In genomic region chr8:92881247-92881646, GRCm38 (mm10) we compare ENCODE assay signal across 16 mouse cellular contexts. TPM values are rescaled to one million over a fixed set of nuclear protein-coding genes. Genes with fewer than 3 reads are reported as not detected.
"Had no signal": no experiment of that assay in that cellular context is flagged by ENCODE, and none has a peak within 500 bp of the region (broad histone marks: within the 10 kb centered on the region; RNA-seq: fewer than 3 reads in every experiment).

No protein-coding gene starts in this region.

- H3K4me3 ChIP-seq: layer of hippocampus, adult 2 months; limb, embryonic 12.5 days; midbrain, embryonic 12.5 days; neural tube, embryonic 13.5 days had no signal

- ATAC-seq: liver, postnatal 0 days; lung, postnatal 0 days; midbrain, embryonic 16.5 days had no signal

- H3K4me1 ChIP-seq: midbrain, embryonic 12.5 days; neural tube, embryonic 13.5 days had no signal

- H3K9me3 ChIP-seq: limb, embryonic 12.5 days; midbrain, embryonic 12.5 days; neural tube, embryonic 13.5 days had no signal

- H3K27me3 ChIP-seq: limb, embryonic 12.5 days; midbrain, embryonic 12.5 days; neural tube, embryonic 13.5 days had no signal

- H3K36me3 ChIP-seq: midbrain, embryonic 12.5 days had no signal

- DNase-seq: kidney, adult 18-20 months; kidney, postnatal 10 days; kidney, postnatal 4 days; liver, postnatal 0 days; lung, postnatal 36 days; right cerebral cortex, adult 18-20 months; right cerebral cortex, postnatal 25 days had no signal

RNA-seq across cellular contexts. Expression of gene Capns2, which starts 20.0 kb away (rescaled TPM):
- total RNA-seq: megakaryocyte-erythroid progenitor cell, adult 5-6 weeks had no signal
- polyA plus RNA-seq: liver, adult 2 months; liver, postnatal 0 days; lung, postnatal 0 days; small intestine, adult 2 months had no signal

RNA-seq across cellular contexts. Expression of gene Mmp2, which starts 54.2 kb away (rescaled TPM):
- total RNA-seq: megakaryocyte-erythroid progenitor cell, adult 5-6 weeks had no signal
